In genomic region chr10:30608109-30608508, GRCm38 (mm10) we compare ENCODE assay signal across 24 mouse cellular contexts. TPM values are rescaled to one million over a fixed set of nuclear protein-coding genes. Genes with fewer than 3 reads are reported as not detected.
DNase-seq lines count a peak whose midpoint lies in the region; ATAC-seq and TF ChIP-seq lines count a peak whose summit lies in the region.
"Had no signal": no experiment of that assay in that cellular context is flagged by ENCODE, and none has a peak within 500 bp of the region (broad histone marks: within the 10 kb centered on the region; RNA-seq: fewer than 3 reads in every experiment).

No protein-coding gene starts in this region.

- no peaks in the 10 kb centered on the region for H3K79me3 ChIP-seq in C2C12 (ENCODE audit: low read depth)

- no peak overlapping the region for H3K27ac ChIP-seq in layer of hippocampus, adult 2 months
- H3K27ac ChIP-seq in hindbrain, embryonic 11.5 days (ENCODE audit: low read depth, low read length): no peak overlapping the region
- H3K27ac ChIP-seq: embryonic facial prominence, embryonic 13.5 days; embryonic facial prominence, embryonic 15.5 days; forebrain, embryonic 10.5 days; forebrain, embryonic 12.5 days had no signal

- DNase-seq in layer of hippocampus, adult 2 months (ENCODE audit: low spot score in 2 of 2): no peak
- no peak for DNase-seq in layer of hippocampus, adult 9-10 months (ENCODE audit: low spot score)
- peak; percentile 38 for DNase-seq in NIH3T3 (ENCODE audit: low read depth)
- no peak for DNase-seq in hindbrain, embryonic 11.5 days (ENCODE audit: low spot score)
- no peak for DNase-seq in gastrocnemius, postnatal 4 days (ENCODE audit: low spot score in 2 of 2)
- DNase-seq: adrenal gland, adult 2 months; adrenal gland, postnatal 10 days; adrenal gland, postnatal 25 days; B cell, adult 2 months; cerebellum, adult 11 months; cerebellum, adult 18-20 months; cerebellum, adult 8-10 months; cerebellum, adult 9-11 months; cerebellum, postnatal 14 days; cerebellum, postnatal 36 days; embryo, embryonic 11 days had no signal

- no peak overlapping the region for H3K9ac ChIP-seq in hindbrain, embryonic 11.5 days (ENCODE audit: low read depth, low read length)
- H3K9ac ChIP-seq: embryonic facial prominence, embryonic 13.5 days; embryonic facial prominence, embryonic 15.5 days; forebrain, embryonic 12.5 days had no signal

- no peaks in the 10 kb centered on the region for H3K79me2 ChIP-seq in C2C12 (ENCODE audit: control insufficient read depth, insufficient read depth)

- no peak overlapping the region for H3ac ChIP-seq in C2C12 (ENCODE audit: control insufficient read depth, insufficient read length, low read depth)

- no peak overlapping the region for H3K4me3 ChIP-seq in layer of hippocampus, adult 2 months
- no peak overlapping the region for H3K4me3 ChIP-seq in C2C12 (ENCODE audit: insufficient read depth, poor library complexity, severe bottlenecking)
- H3K4me3 ChIP-seq in hindbrain, embryonic 11.5 days (ENCODE audit: low read depth, low read length): no peak overlapping the region
- H3K4me3 ChIP-seq: embryonic facial prominence, embryonic 13.5 days; embryonic facial prominence, embryonic 15.5 days; erythroblast, embryonic 14.5 days; forebrain, embryonic 10.5 days; forebrain, embryonic 12.5 days had no signal

- no peak overlapping the region for H3K4me2 ChIP-seq in hindbrain, embryonic 11.5 days (replicated peaks; ENCODE audit: low read depth, low read length)
- H3K4me2 ChIP-seq: embryonic facial prominence, embryonic 13.5 days; embryonic facial prominence, embryonic 15.5 days; forebrain, embryonic 12.5 days had no signal

- 0 out of 2 replicates have a peak, but pooled peaks have one; percentile 18 for TF ChIP-seq CTCF in layer of hippocampus, adult 2 months (conservative IDR thresholded peaks at IDR 0.05)
- no peak for TF ChIP-seq CTCF in C2C12 (IDR thresholded peaks at IDR 0.05; ENCODE audit: control insufficient read depth, insufficient read depth, insufficient read length)

- H3K4me1 ChIP-seq in hindbrain, embryonic 11.5 days (replicated peaks; ENCODE audit: control insufficient read depth, insufficient read depth, low read length): no peaks in the 10 kb centered on the region
- H3K4me1 ChIP-seq: embryonic facial prominence, embryonic 13.5 days; embryonic facial prominence, embryonic 15.5 days; forebrain, embryonic 10.5 days; forebrain, embryonic 12.5 days had no signal

- no peak for ATAC-seq in hindbrain, embryonic 11.5 days (ENCODE audit: low FRiP score)
- ATAC-seq: forebrain, embryonic 14.5 days; forebrain, embryonic 16.5 days had no signal

- H3K9me3 ChIP-seq in hindbrain, embryonic 11.5 days (ENCODE audit: control insufficient read depth, low read length): no peaks in the 10 kb centered on the region
- H3K9me3 ChIP-seq: embryonic facial prominence, embryonic 13.5 days; embryonic facial prominence, embryonic 15.5 days; forebrain, embryonic 10.5 days; forebrain, embryonic 12.5 days had no signal

- H3K36me3 ChIP-seq in C2C12 (ENCODE audit: control insufficient read depth, insufficient read depth): peaks cover 20% of the 10 kb centered on the region
- H3K36me3 ChIP-seq in hindbrain, embryonic 11.5 days (ENCODE audit: control insufficient read depth, insufficient read depth, low read length): no peaks in the 10 kb centered on the region
- H3K36me3 ChIP-seq: embryonic facial prominence, embryonic 15.5 days; forebrain, embryonic 10.5 days; forebrain, embryonic 12.5 days had no signal

- 67% methylated on average over 2 of the region's 2 CpGs for WGBS in hindbrain, embryonic 11.5 days

- H3K27me3 ChIP-seq in C2C12 (ENCODE audit: control insufficient read depth, insufficient read depth, insufficient read length): no peaks in the 10 kb centered on the region
- no peaks in the 10 kb centered on the region for H3K27me3 ChIP-seq in hindbrain, embryonic 11.5 days (ENCODE audit: control insufficient read depth, insufficient read depth, low read length)
- H3K27me3 ChIP-seq: embryonic facial prominence, embryonic 13.5 days; embryonic facial prominence, embryonic 15.5 days; forebrain, embryonic 12.5 days had no signal

TF ChIP-seq in C2C12, 6 proteins besides CTCF, POLR2A, EP300 and RAD21:
- peak; percentile 74 for TF ChIP-seq FOSL1 (IDR thresholded peaks at IDR 0.05; ENCODE audit: insufficient read depth, low read length, poor library complexity, severe bottlenecking)
- TF ChIP-seq MYOG (IDR thresholded peaks at IDR 0.05; ENCODE audit: control insufficient read depth, extremely low read depth, insufficient read length): no peak
- no peak for TF ChIP-seq USF1 (IDR thresholded peaks at IDR 0.05; ENCODE audit: low read depth)
- TF ChIP-seq CEBPB (IDR thresholded peaks at IDR 0.05; ENCODE audit: low read depth): no peak
- peak; percentile 39 for TF ChIP-seq MAX (IDR thresholded peaks at IDR 0.05)
- no peak for TF ChIP-seq MYOD1 (IDR thresholded peaks at IDR 0.05; ENCODE audit: control insufficient read depth, insufficient read length, low read depth)

RNA-seq across cellular contexts. Expression of gene Trmt11, which starts 7.6 kb away (rescaled TPM):
- total RNA-seq in layer of hippocampus, adult 2 months (2021): 10 to 100 TPM; 10.1 to 10.9 TPM
- 2.6 TPM for polyA plus RNA-seq in C2C12 (2012; fragmentation: generic; extraction: Trizol)
- 31.3 TPM in 2 replicates for polyA plus RNA-seq in hindbrain, embryonic 11.5 days (2014; fragmentation: Nextera tagmentation; extraction: Ambion mirVana)
- total RNA-seq in gastrocnemius, postnatal 4 days (2021): 1 to 10 TPM; 6.9 to 8.2 TPM

RNA-seq across cellular contexts. Expression of gene Hint3, which starts 21.3 kb away (rescaled TPM):
- total RNA-seq in layer of hippocampus, adult 2 months (2021): 10 to 100 TPM; 36.3 to 38.1 TPM
- 8.1 TPM for polyA plus RNA-seq in C2C12 (2012; fragmentation: generic; extraction: Trizol)
- polyA plus RNA-seq in hindbrain, embryonic 11.5 days (2014; fragmentation: Nextera tagmentation; extraction: Ambion mirVana): 20.2 and 21.2 TPM in 2 replicates
- 10 to 100 TPM; 30.6 to 31.3 TPM for total RNA-seq in gastrocnemius, postnatal 4 days (2021)
